ENCODE assay signal across 13 mouse cellular contexts in the genomic region with DNA sequence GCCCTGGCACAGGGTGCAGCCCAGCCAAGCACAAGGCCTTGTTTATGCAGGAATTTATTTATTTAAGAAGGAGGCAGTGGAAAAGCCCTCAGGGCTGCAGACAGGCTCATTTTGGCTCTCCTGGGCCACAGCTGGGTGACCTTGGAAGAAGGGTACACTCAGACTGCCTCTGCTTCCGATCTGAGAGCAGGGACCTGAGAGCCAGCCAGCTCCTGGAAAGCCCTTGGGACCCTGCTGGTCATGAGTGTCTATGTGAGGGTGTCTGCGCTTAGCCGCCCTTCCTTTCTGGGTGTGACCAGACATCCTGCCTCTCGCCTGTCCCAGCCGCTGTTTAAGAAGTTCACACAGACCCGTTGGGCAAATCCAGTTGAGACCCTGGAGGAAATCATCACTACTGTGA. TPM values are rescaled to one million over a fixed set of nuclear protein-coding genes. Genes with fewer than 3 reads are reported as not detected.
A peak's percentile ranks its signal among the peaks of the same experiment; 100 is the strongest.
DNase-seq lines count a peak whose midpoint lies in the region; ATAC-seq and TF ChIP-seq lines count a peak whose summit lies in the region.
"Had no signal": no experiment of that assay in that cellular context is flagged by ENCODE, and none has a peak within 500 bp of the region (broad histone marks: within the 10 kb centered on the region; RNA-seq: fewer than 3 reads in every experiment).

No protein-coding gene starts in this region.

- H3K4me3 ChIP-seq in embryonic facial prominence, embryonic 13.5 days = no peak overlapping the region
- H3K4me3 ChIP-seq in lung, postnatal 0 days (ENCODE audit: low read depth, low read length) = no peak overlapping the region
- H3K4me3 ChIP-seq in limb, embryonic 10.5 days = no peak overlapping the region
- H3K4me3 ChIP-seq: limb, embryonic 12.5 days; midbrain, embryonic 15.5 days had no signal

- DNase-seq in gastrocnemius, adult 18-20 months (ENCODE audit: low spot score) = peak; percentile 73
- no peak for DNase-seq in gastrocnemius, postnatal 10 days
- peak; percentile 66 for DNase-seq in heart, postnatal 4 days
- peak; percentile 44 for DNase-seq in lung, postnatal 0 days (ENCODE audit: low spot score)
- DNase-seq in cerebellum, adult 11 months = no peak
- no peak for DNase-seq in urinary bladder, postnatal 25 days (ENCODE audit: low spot score)
- DNase-seq in limb, embryonic 10.5 days (ENCODE audit: low spot score) = no peak
- DNase-seq: B cell, adult 2 months; cerebellum, adult 9-11 months had no signal

- no peaks in the 10 kb centered on the region for H3K36me3 ChIP-seq in embryonic facial prominence, embryonic 13.5 days
- no peaks in the 10 kb centered on the region for H3K36me3 ChIP-seq in lung, postnatal 0 days (ENCODE audit: insufficient read depth, low read length)
- H3K36me3 ChIP-seq in limb, embryonic 10.5 days = no peaks in the 10 kb centered on the region
- H3K36me3 ChIP-seq: limb, embryonic 12.5 days; midbrain, embryonic 15.5 days had no signal

- 0 out of 2 replicates have a peak, but pooled peaks have one; percentile 5 for TF ChIP-seq CTCF in lung, postnatal 0 days (IDR thresholded peaks at IDR 0.05)

- ATAC-seq in embryonic facial prominence, embryonic 13.5 days (ENCODE audit: insufficient number of reproducible peaks, insufficient read depth, low FRiP score, low TSS enrichment, low read depth) = no peak
- peak; percentile 69 for ATAC-seq in lung, postnatal 0 days
- ATAC-seq: inflammation-experienced regulatory T-cells, adult 6 months; midbrain, embryonic 15.5 days had no signal

- 31% methylated on average over 6 of the region's 6 CpGs for WGBS in embryonic facial prominence, embryonic 13.5 days
- WGBS in lung, postnatal 0 days = 28% methylated on average over 6 of the region's 6 CpGs
- 44% methylated on average over 6 of the region's 6 CpGs for WGBS in limb, embryonic 10.5 days

- 0 out of 2 replicates have a peak overlapping the region, but pooled peaks have one; percentile 53 for H3K27ac ChIP-seq in embryonic facial prominence, embryonic 13.5 days
- no peak overlapping the region for H3K27ac ChIP-seq in lung, postnatal 0 days (ENCODE audit: low read length)
- H3K27ac ChIP-seq in limb, embryonic 10.5 days = no peak overlapping the region
- H3K27ac ChIP-seq: limb, embryonic 12.5 days; midbrain, embryonic 15.5 days had no signal

- no peak overlapping the region for H3K9ac ChIP-seq in embryonic facial prominence, embryonic 13.5 days
- no peak overlapping the region for H3K9ac ChIP-seq in lung, postnatal 0 days (replicated peaks; ENCODE audit: low read depth)
- H3K9ac ChIP-seq: limb, embryonic 12.5 days; midbrain, embryonic 15.5 days had no signal

- TF ChIP-seq EP300 in lung, postnatal 0 days (IDR thresholded peaks at IDR 0.05) = no peak

- peaks cover 76% of the 10 kb centered on the region for H3K4me1 ChIP-seq in embryonic facial prominence, embryonic 13.5 days
- H3K4me1 ChIP-seq in lung, postnatal 0 days (ENCODE audit: insufficient read depth, low read depth, low read length) = peaks cover 3% of the 10 kb centered on the region; the same call in 1 of the 2 replicates
- H3K4me1 ChIP-seq in limb, embryonic 10.5 days = peaks cover 58% of the 10 kb centered on the region

- 0 out of 2 replicates have a peak overlapping the region, but pooled peaks have one; percentile 18 for H3K4me2 ChIP-seq in embryonic facial prominence, embryonic 13.5 days
- no peak overlapping the region for H3K4me2 ChIP-seq in lung, postnatal 0 days (replicated peaks; ENCODE audit: low read depth, low read length)
- H3K4me2 ChIP-seq: limb, embryonic 12.5 days; midbrain, embryonic 15.5 days had no signal

- H3K9me3 ChIP-seq in embryonic facial prominence, embryonic 13.5 days = no peaks in the 10 kb centered on the region
- H3K9me3 ChIP-seq in lung, postnatal 0 days (ENCODE audit: low read length) = no peaks in the 10 kb centered on the region
- H3K9me3 ChIP-seq in limb, embryonic 10.5 days (replicated peaks) = no peaks in the 10 kb centered on the region
- H3K9me3 ChIP-seq: limb, embryonic 12.5 days; midbrain, embryonic 15.5 days had no signal

- H3K27me3 ChIP-seq in embryonic facial prominence, embryonic 13.5 days = peaks cover 82% of the 10 kb centered on the region
- peaks cover 25% of the 10 kb centered on the region for H3K27me3 ChIP-seq in lung, postnatal 0 days (replicated peaks; ENCODE audit: insufficient read depth, low read length)
- H3K27me3 ChIP-seq in limb, embryonic 10.5 days (ENCODE audit: low read depth, poor library complexity, severe bottlenecking) = peaks cover 100% of the 10 kb centered on the region

RNA-seq across cellular contexts. Expression of a gene that starts 8.1 kb away (rescaled TPM):
- 10 to 100 TPM; 38.8 to 52.9 TPM for total RNA-seq in gastrocnemius, adult 18-20 months (2021)
- total RNA-seq in gastrocnemius, postnatal 10 days (2021) = 10 to 100 TPM; 37.0 to 47.7 TPM
- polyA plus RNA-seq in embryonic facial prominence, embryonic 13.5 days (2015; fragmentation: Nextera tagmentation; extraction: Ambion mirVana) = 8.1 and 10.6 TPM in 2 replicates
- total RNA-seq in heart, postnatal 4 days (2021) = 10 to 100 TPM; 19.1 to 23.3 TPM
- polyA plus RNA-seq in lung, postnatal 0 days (2015; fragmentation: Nextera tagmentation; extraction: Ambion mirVana) = 17.0 and 26.3 TPM in 2 replicates
- 4.3 and 6.0 TPM in 2 replicates for polyA plus RNA-seq in limb, embryonic 10.5 days (2016; fragmentation: Nextera tagmentation; extraction: Ambion mirVana)
- polyA plus RNA-seq: inflammation-experienced regulatory T-cells, adult 6 months had no signal

RNA-seq across cellular contexts. Expression of a gene that starts 33.5 kb away (rescaled TPM):
- 1 to 10 TPM; 2.0 to 3.4 TPM for total RNA-seq in gastrocnemius, adult 18-20 months (2021)
- 10 to 100 TPM; 20.3 to 26.0 TPM for total RNA-seq in gastrocnemius, postnatal 10 days (2021)
- 10.2 and 12.7 TPM in 2 replicates for polyA plus RNA-seq in embryonic facial prominence, embryonic 13.5 days (2015; fragmentation: Nextera tagmentation; extraction: Ambion mirVana)
- 1 to 10 TPM; 7.3 to 8.7 TPM for total RNA-seq in heart, postnatal 4 days (2021)
- polyA plus RNA-seq in lung, postnatal 0 days (2015; fragmentation: Nextera tagmentation; extraction: Ambion mirVana) = 21.3 and 24.4 TPM in 2 replicates
- 5.1 and 6.5 TPM in 2 replicates for polyA plus RNA-seq in limb, embryonic 10.5 days (2016; fragmentation: Nextera tagmentation; extraction: Ambion mirVana)
- polyA plus RNA-seq: inflammation-experienced regulatory T-cells, adult 6 months had no signal

RNA-seq across cellular contexts. Expression of a gene that starts 35.3 kb away (rescaled TPM):
- total RNA-seq in gastrocnemius, adult 18-20 months (2021) = under 1 TPM in 1 of 2 experiments, not detected in 1; 0.18 TPM
- total RNA-seq in gastrocnemius, postnatal 10 days (2021) = 1 to 10 TPM; 4.7 to 6.5 TPM
- 9.5 and 12.1 TPM in 2 replicates for polyA plus RNA-seq in embryonic facial prominence, embryonic 13.5 days (2015; fragmentation: Nextera tagmentation; extraction: Ambion mirVana)
- 1 to 10 TPM in 1 of 2 experiments, under 1 TPM in 1; 0.88 to 1.6 TPM for total RNA-seq in heart, postnatal 4 days (2021)
- 1.9 and 2.7 TPM in 2 replicates for polyA plus RNA-seq in lung, postnatal 0 days (2015; fragmentation: Nextera tagmentation; extraction: Ambion mirVana)
- 11.4 and 13.7 TPM in 2 replicates for polyA plus RNA-seq in limb, embryonic 10.5 days (2016; fragmentation: Nextera tagmentation; extraction: Ambion mirVana)
- polyA plus RNA-seq: inflammation-experienced regulatory T-cells, adult 6 months had no signal

RNA-seq across cellular contexts. Expression of a gene that starts 43.8 kb away (rescaled TPM):
- not detected for total RNA-seq in gastrocnemius, adult 18-20 months (2021)
- total RNA-seq in gastrocnemius, postnatal 10 days (2021) = under 1 TPM in 1 of 2 experiments, not detected in 1; 0.70 TPM
- polyA plus RNA-seq in embryonic facial prominence, embryonic 13.5 days (2015; fragmentation: Nextera tagmentation; extraction: Ambion mirVana) = 2.0 and 3.4 TPM in 2 replicates
- not detected for total RNA-seq in heart, postnatal 4 days (2021)
- polyA plus RNA-seq in lung, postnatal 0 days (2015; fragmentation: Nextera tagmentation; extraction: Ambion mirVana) = 0.37 and 1.1 TPM in 2 replicates
- polyA plus RNA-seq in limb, embryonic 10.5 days (2016; fragmentation: Nextera tagmentation; extraction: Ambion mirVana) = not detected in 2 replicates

Comparison
In these comparisons a context has a peak if more than half of its experiments do, and no peak if none do; other contexts are left out.
1. DNase-seq: peak in gastrocnemius, adult 18-20 months (single experiment), heart, postnatal 4 days (single experiment) and lung, postnatal 0 days (single experiment); none in gastrocnemius, postnatal 10 days (single experiment), cerebellum, adult 11 months (single experiment), urinary bladder, postnatal 25 days (single experiment) and limb, embryonic 10.5 days (single experiment).